Mouse (Mus musculus) intestine, embryonic 14.5 days (tissue): Measurements from ENCODE around the gene Palld. TPM values are rescaled to one million over a fixed set of nuclear protein-coding genes. Genes with fewer than 3 reads are reported as not detected.

Experiments
- ATAC-seq: fragments of 200-750 bp; cut with Nextera tagmentation; replicated peaks from 2 replicates; pipeline ENCODE4 v1.8.0; 2017; ENCODE audit warnings: low read depth, moderate number of reproducible peaks, moderate TSS enrichment, moderate library complexity; ENCODE audit not compliant: low FRiP score, low TSS enrichment
- DNase-seq: peaks from one replicate; pipeline ENCODE4 v3.0.0-alpha.2; 2018; ENCODE audit warnings: low spot score
- H3K27ac ChIP-seq: fragments of 300-500 bp; sonication (generic); 2 replicates; pipeline ENCODE4 v1.5.1; 2014; ENCODE audit warnings: low read depth, mild to moderate bottlenecking, control low read depth
- H3K27me3 ChIP-seq: fragments of 300-500 bp; sonication (generic); replicated peaks from 2 replicates; pipeline ENCODE4 v1.6.1; 2014; ENCODE audit warnings: low read length, control low read depth; ENCODE audit not compliant: control insufficient read depth, insufficient read depth
- H3K36me3 ChIP-seq: fragments of 300-500 bp; sonication (generic); 2 replicates; pipeline ENCODE4 v1.6.1; 2014; ENCODE audit warnings: low read length, control low read depth; ENCODE audit not compliant: control insufficient read depth, insufficient read depth
- H3K4me1 ChIP-seq: fragments of 300-500 bp; sonication (generic); replicated peaks from 2 replicates; pipeline ENCODE4 v1.6.1; 2014; ENCODE audit warnings: low read length, control low read depth, mixed read lengths; ENCODE audit not compliant: control insufficient read depth, insufficient read depth
- H3K4me2 ChIP-seq: fragments of 300-500 bp; sonication (generic); 2 replicates; pipeline ENCODE4 v1.6.1; 2014; ENCODE audit warnings: low read length
- H3K4me3 ChIP-seq: fragments of 300-500 bp; sonication (generic); 2 replicates; pipeline ENCODE4 v1.5.1; 2014; ENCODE audit warnings: low read depth, low read length, control low read depth, mixed read lengths
- H3K9ac ChIP-seq: fragments of 300-500 bp; sonication (generic); 2 replicates; pipeline ENCODE4 v1.6.1; 2014; ENCODE audit warnings: mild to moderate bottlenecking, low read length
- H3K9me3 ChIP-seq: fragments of 300-500 bp; sonication (generic); 2 replicates; pipeline ENCODE4 v1.6.1; 2016; ENCODE audit warnings: low read length, control low read depth; ENCODE audit not compliant: control insufficient read depth
- WGBS: fragments of 180-500 bp; shearing (Covaris S2); extraction: QIAGEN DNeasy Blood & Tissue Kit; methylation state at CpG from one replicate; pipeline ENCODE4 v1.1.7; 2014; 5-methylcytosine and 5-hydroxymethylcytosine counted together
- polyA plus RNA-seq: library from polyadenylated mRNA; unstranded; fragments of >200 nt; fragmentation: Nextera tagmentation; extraction: Ambion mirVana; gene quantifications from 2 replicates; pipeline ENCODE4 v1.2.1, GENCODE M21; 2014

Palld gene
- polyA plus RNA-seq, 1 experiment from 2014 or later: 66.4 TPM

DNA sequence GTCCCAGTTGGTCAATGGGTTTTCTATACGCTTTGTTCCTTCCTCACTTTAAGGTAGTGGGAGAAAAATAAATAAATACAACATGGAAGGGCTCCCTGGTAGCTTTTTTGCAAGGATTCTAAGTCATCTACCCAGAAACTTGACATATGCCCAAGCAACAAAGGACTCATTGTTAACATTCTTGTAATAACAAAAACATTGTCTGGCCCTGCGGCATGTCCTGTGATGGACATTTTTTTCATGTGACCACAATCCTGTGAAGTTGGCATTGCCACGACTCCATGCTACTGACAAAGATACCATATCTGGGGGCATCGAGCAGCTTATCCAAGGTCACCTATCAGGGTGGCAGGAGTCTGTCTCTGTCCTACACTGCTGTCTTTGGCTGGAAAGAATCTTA is 232.1 kb downstream of the Palld start:
- no peaks in the 10 kb centered on the region for H3K27me3 ChIP-seq
- no peak for DNase-seq
- H3K9ac ChIP-seq: no peak overlapping the region
- H3K4me1 ChIP-seq: no peaks in the 10 kb centered on the region
- 66% methylated on average over 4 of the region's 4 CpGs for WGBS
- H3K9me3 ChIP-seq: no peaks in the 10 kb centered on the region
- no peak overlapping the region for H3K27ac ChIP-seq
- H3K36me3 ChIP-seq: no peaks in the 10 kb centered on the region
- H3K4me2 ChIP-seq: no peak overlapping the region
- no peak for ATAC-seq
- no peak overlapping the region for H3K4me3 ChIP-seq

DNA sequence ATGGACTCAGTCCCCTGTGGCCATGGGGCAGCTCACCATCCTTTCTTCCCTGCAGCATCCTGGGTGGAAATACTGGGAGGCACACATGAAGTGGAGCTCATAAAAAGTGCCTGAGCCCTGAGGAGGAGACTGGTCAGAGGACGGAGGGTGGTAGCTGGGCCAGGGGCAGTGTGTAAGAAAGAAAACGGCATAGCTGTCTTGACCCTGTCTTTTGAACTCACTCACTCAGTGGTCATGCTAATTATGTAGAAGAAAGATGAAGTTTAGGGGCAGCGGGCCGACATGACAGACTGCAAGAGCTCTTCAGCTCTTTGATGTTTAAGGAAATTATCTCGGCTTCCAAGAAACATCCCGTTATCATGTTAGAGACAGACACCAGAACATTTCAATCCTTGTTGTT is 235.6 kb downstream of the Palld start:
- Histone ChIP-seq H3K4me1 (0 out of 2 replicates have a peak, but pooled peaks cover 8% of the 10 kb centered on the region), H3K9ac (no peak overlapping the region), H3K36me3 (no peaks in the 10 kb centered on the region), H3K27ac (no peak overlapping the region), H3K9me3 (no peaks in the 10 kb centered on the region), H3K4me3 (no peak overlapping the region), H3K4me2 (no peak overlapping the region), H3K27me3 (no peaks in the 10 kb centered on the region)
- 50% methylated on average over 6 of the region's 6 CpGs for WGBS
- DNase-seq (no peak), ATAC-seq (no peak)

DNA sequence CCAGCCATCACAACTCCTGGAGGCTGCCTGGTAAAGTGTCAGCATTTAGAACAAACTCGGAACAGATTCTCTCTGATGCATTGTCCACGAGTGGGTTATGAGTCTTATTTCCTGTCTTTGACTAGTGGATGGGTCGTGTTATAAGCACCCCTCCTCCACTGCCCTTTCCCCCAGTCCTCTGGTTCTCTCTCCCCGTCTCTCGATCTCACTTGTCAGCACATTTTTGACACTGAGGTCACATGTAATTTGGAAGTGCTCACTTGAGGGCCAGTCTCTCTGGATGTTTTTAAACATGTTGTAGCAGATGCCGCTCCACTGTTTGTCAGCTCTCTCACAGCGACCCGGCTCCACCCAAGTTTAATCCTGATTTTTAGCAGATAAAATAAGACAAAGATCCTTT is 237.5 kb downstream of the Palld start:
- 31% methylated on average over 8 of the region's 8 CpGs for WGBS
- ATAC-seq (no peak), DNase-seq (no peak)

GRCm38 (mm10) chr8:61664162-61664561 is 238.3 kb downstream of the Palld start:
- Histone ChIP-seq H3K4me1 (0 out of 2 replicates have a peak, but pooled peaks cover 8% of the 10 kb centered on the region), H3K36me3 (no peaks in the 10 kb centered on the region), H3K4me3 (no peak overlapping the region), H3K4me2 (no peak overlapping the region), H3K9ac (no peak overlapping the region), H3K9me3 (0 out of 2 replicates have a peak, but pooled peaks cover 3% of the 10 kb centered on the region), H3K27me3 (no peaks in the 10 kb centered on the region), H3K27ac (no peak overlapping the region)
- DNase-seq (no peak), ATAC-seq (no peak)
- 76% methylated on average over 6 of the region's 6 CpGs for WGBS

More for the DNA sequence above, 237.5 kb downstream of the Palld start:
- H3K36me3 ChIP-seq: no peaks in the 10 kb centered on the region
- H3K27me3 ChIP-seq: no peaks in the 10 kb centered on the region
- H3K4me3 ChIP-seq: no peak overlapping the region
- H3K9me3 ChIP-seq: 0 out of 2 replicates have a peak, but pooled peaks cover 3% of the 10 kb centered on the region
- no peak overlapping the region for H3K4me2 ChIP-seq
- H3K9ac ChIP-seq: no peak overlapping the region
- H3K27ac ChIP-seq: no peak overlapping the region
- 0 out of 2 replicates have a peak, but pooled peaks cover 8% of the 10 kb centered on the region for H3K4me1 ChIP-seq

GRCm38 (mm10) chr8:61662829-61663228 is 239.7 kb downstream of the Palld start:
- no peak for ATAC-seq
- H3K27me3 ChIP-seq: no peaks in the 10 kb centered on the region
- DNase-seq: no peak

GRCm38 (mm10) chr8:61661611-61662010 is 240.9 kb downstream of the Palld start:
- 86% methylated on average over 5 of the region's 5 CpGs for whole genome bisulfite sequencing
- Histone ChIP-seq H3K27ac (no peak overlapping the region), H3K4me3 (no peak overlapping the region), H3K36me3 (no peaks in the 10 kb centered on the region), H3K4me1 (0 out of 2 replicates have a peak, but pooled peaks cover 8% of the 10 kb centered on the region), H3K9me3 (0 out of 2 replicates have a peak, but pooled peaks cover 3% of the 10 kb centered on the region), H3K27me3 (no peaks in the 10 kb centered on the region), H3K4me2 (no peak overlapping the region), H3K9ac (no peak overlapping the region)
- DNase-seq (no peak), ATAC-seq (no peak)

More at GRCm38 (mm10) chr8:61662829-61663228, 239.7 kb downstream of the Palld start:
- Histone ChIP-seq H3K9ac (no peak overlapping the region), H3K36me3 (no peaks in the 10 kb centered on the region), H3K4me2 (no peak overlapping the region), H3K9me3 (0 out of 2 replicates have a peak, but pooled peaks cover 3% of the 10 kb centered on the region), H3K4me3 (no peak overlapping the region), H3K27ac (no peak overlapping the region), H3K4me1 (0 out of 2 replicates have a peak, but pooled peaks cover 8% of the 10 kb centered on the region)
- 83% methylated on average over 4 of the region's 4 CpGs for WGBS

DNA sequence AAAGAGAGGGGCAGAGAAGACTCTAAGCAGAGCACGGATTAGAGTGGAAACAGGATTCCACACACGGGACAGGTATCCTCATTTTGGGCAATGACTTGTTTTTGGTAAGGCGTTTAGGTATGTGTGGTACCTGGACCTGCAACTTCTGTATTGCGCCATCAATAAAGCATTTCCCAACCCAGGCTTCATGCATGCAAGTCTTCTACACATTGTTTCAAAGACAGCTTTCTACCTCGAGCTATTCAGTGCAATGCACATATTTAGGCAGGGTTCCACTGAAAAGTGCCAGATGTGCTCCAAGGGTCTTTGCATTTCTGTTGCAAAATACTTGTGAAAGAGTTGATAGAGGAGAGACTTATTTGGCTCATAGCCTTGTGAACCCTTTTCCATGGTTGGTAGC is 241.5 kb downstream of the Palld start:
- ATAC-seq (no peak), DNase-seq (no peak)
- no peaks in the 10 kb centered on the region for H3K27me3 ChIP-seq
- no peaks in the 10 kb centered on the region for H3K36me3 ChIP-seq
- no peak overlapping the region for H3K27ac ChIP-seq
- H3K4me3 ChIP-seq: no peak overlapping the region
- 89% methylated on average over 5 of the region's 5 CpGs for WGBS
- H3K4me1 ChIP-seq: 0 out of 2 replicates have a peak, but pooled peaks cover 8% of the 10 kb centered on the region
- H3K4me2 ChIP-seq: no peak overlapping the region
- H3K9me3 ChIP-seq: 0 out of 2 replicates have a peak, but pooled peaks cover 3% of the 10 kb centered on the region
- H3K9ac ChIP-seq: no peak overlapping the region

GRCm38 (mm10) chr8:61651955-61652354 is 250.5 kb downstream of the Palld start:
- no peak for DNase-seq
- H3K27ac ChIP-seq: no peak overlapping the region
- 59% methylated on average over 6 of the region's 6 CpGs for WGBS

DNA sequence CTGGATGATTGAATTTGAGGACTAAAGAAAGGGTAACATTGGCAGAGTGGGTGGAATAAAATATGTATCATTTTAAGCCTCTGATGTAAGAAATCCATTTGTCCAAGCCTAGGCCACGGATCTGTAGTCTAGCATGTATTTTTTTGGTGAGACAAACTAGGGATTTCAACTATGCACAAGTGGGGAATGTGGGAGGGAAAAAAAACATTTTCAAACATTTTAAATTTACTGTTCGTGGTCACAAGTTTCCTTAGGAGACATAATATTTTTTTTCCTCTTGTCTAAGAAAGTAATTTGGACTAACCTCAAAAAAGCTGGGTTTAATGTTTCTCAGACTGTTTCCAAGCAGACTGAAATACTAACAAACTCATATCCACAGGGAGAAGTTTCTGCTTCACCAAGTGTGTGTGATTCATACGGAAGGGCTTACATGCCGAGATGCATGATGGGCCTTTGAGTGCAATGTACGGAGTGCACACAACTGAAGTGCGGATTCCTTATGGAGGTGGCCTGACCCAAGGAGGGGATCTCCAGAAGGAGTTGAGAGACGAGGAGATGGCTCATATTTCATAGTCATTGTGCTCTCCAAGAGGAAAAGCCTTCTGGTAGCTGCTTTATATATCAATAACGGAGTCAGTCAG is 256.2 kb downstream of the Palld start:
- DNase-seq: no peak
- ATAC-seq: no peak
- H3K4me2 ChIP-seq: no peak overlapping the region
- no peak overlapping the region for H3K27ac ChIP-seq
- no peaks in the 10 kb centered on the region for H3K9me3 ChIP-seq
- no peak overlapping the region for H3K4me3 ChIP-seq
- 54% methylated on average over 8 of the region's 8 CpGs for WGBS
- no peaks in the 10 kb centered on the region for H3K36me3 ChIP-seq
- no peak overlapping the region for H3K9ac ChIP-seq
- peaks cover 11% of the 10 kb centered on the region; the same call in 1 of the 2 replicates for H3K4me1 ChIP-seq
- no peaks in the 10 kb centered on the region for H3K27me3 ChIP-seq

More at GRCm38 (mm10) chr8:61651955-61652354, 250.5 kb downstream of the Palld start:
- Histone ChIP-seq H3K9me3 (no peaks in the 10 kb centered on the region), H3K36me3 (no peaks in the 10 kb centered on the region), H3K27me3 (no peaks in the 10 kb centered on the region), H3K4me2 (no peak overlapping the region), H3K9ac (no peak overlapping the region), H3K4me3 (no peak overlapping the region), H3K4me1 (peaks cover 4% of the 10 kb centered on the region; the same call in 1 of the 2 replicates)
- ATAC-seq: no peak
